Mouse (Mus musculus) lung, postnatal 25 days (tissue): ENCODE data around the gene Gm43951.
"Not testable (repeated sequence)": the region's sequence is repeated elsewhere in the genome, so short reads cannot be mapped to it uniquely, and the experiment has no call there.

ENCODE experiments used
- DNase-seq: peaks from one replicate; pipeline ENCODE4 v3.0.0; 2022; ENCODE audit warnings: low spot score

Gene Gm43951

GRCm38 (mm10) chr11:72203440-72203839, 3.2 kb downstream of the Gm43951 start:
- DNase-seq, result no peak

DNA sequence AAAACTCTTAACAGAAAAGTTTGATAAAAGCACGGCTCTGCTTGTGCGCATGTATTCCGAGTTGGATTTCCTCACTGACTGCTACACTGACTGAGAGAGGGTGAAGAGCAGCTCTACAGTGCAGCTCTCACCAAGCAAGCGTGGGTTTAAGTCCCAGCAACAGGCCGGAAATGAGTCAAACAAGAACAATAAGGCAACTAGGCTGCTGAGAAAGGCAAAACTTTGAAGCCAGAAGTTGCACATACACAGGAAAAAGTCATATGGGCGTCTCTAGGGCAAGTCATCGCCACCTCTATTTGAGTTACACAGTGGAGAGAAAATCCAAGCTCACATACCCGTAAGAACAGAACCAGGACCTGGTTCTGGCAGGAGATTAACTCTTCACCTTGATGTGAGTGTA, 10.1 kb downstream of the Gm43951 start:
- DNase-seq, result no peak

DNA sequence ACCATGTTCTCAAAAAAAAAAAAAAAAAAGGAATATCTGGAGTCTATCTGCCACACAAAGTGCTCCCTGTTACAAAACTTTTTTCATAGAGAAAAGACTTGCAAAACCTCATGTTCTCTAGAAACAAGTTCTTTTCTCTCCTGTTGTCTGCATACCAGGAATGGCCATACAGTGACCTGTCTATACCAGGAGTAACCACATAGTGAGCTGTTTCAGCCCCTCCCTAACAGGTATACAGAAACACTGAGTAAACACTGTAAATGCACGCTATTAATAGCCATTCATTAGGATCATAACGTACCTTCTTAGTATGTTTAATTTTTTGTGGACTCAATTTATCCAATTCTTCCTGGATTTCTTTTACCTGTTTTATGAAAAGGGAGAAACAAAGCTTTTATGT, 12.4 kb downstream of the Gm43951 start:
- no peak for DNase-seq

DNA sequence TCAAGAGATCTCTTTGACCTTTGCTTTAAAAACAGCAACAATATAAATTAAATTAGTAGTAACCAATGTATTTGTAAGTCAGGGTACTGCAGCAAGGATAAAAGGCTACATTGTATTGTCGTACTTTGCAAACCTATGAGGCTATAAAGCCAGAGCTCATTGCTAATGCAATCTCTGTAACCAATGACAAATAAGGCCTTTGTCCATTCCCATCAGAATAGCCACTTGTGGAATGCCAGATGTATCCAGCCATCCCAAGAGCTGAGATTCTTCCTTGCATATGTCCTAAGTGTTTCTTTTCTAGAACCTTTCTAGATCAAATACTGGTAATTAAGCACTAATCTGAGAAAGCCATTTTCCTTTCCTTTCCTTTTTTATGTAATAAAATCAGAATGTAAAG, 15.8 kb downstream of the Gm43951 start:
- no peak for DNase-seq

- DNase-seq, result no peak
These were observed 22.4 kb downstream of the Gm43951 start for GRCm38 (mm10) chr11:72184252-72184651.

- no peak for DNase-seq
These were observed 25.5 kb downstream of the Gm43951 start for GRCm38 (mm10) chr11:72181136-72181535.

- no peak for DNase-seq
These were observed 26.1 kb downstream of the Gm43951 start for GRCm38 (mm10) chr11:72180556-72180955.

- no peak for DNase-seq
These were observed 30.1 kb downstream of the Gm43951 start for GRCm38 (mm10) chr11:72176553-72176952.

DNA sequence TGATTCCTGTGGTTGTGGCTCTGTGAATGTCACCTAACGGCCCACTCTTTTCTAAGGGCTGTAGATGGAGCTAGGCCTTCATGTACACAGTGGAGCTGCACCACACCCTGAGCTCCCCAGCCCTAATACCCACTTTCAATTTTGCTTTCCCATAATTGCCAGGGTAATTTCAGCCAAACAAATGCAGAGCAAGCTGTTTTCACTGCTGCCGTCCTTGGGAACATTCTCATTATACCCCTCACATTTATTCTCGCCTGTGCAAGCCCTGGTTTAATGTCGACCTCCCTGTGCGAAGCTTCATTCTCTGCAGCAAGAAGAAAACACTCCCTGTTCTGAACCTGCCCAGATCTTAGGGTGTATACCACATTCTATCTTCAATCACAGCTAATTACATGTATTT, 30.7 kb downstream of the Gm43951 start:
- no peak for DNase-seq

DNA sequence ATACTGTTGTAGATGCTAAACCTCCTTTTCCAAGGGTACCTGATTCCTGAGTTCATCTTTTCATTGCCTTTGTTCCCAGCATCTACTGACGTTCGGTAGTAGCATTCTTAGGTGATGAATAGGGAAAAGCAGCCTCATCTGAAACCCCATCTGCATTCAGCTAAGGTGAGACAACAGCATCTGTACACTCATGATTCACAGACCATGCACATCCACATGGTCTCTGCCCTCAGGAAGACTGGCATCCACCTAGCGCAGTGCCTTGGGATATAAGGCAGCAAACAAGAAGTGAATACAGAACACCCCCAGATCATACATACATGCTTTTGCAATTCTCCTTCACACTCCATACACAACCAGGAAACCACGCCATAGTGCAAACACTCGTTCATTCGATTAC, 31.9 kb downstream of the Gm43951 start:
- DNase-seq, result no peak

GRCm38 (mm10) chr11:72173506-72173905, 33.1 kb downstream of the Gm43951 start:
- no peak for DNase-seq

DNA sequence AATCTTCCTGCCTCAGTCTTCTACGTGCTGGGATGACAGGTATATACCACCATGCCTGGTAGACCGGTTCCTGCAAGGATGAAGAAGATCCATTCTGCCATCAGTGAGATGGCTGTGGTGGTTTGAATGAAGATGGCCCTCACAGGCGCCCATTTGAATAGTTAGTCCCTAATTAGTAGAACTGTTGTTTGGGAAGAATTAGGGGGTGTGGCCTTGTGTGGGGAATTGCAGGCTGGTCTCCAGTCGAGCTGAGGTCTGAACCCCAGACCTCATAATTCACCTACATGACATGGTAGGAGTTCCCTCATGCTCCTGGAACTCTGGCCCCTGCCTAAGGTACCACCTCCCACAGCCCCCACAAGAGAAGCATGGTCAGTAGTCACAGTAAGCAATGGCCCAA, 34.7 kb downstream of the Gm43951 start:
- not testable (repeated sequence) for DNase-seq

DNA sequence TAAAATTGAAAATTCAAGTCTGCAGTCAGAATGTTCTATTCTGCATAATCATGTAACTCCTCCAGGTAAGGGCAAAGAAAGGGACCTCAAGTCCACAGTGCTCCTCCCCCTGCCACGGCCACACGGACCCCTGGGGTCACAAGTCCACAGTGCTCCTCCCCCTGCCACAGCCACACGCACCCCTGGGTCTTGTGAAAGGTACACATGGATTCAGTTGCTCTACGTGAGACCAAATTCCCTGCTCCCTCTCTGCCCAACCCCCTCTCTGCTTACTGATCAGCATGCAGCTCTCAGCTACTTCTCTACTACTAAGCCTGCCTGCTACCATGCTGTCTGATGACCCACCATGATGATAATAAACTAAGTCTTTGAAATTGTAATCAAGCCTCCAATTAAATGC, 36.8 kb downstream of the Gm43951 start:
- no peak for DNase-seq

- no peak for DNase-seq
These were observed 43.4 kb downstream of the Gm43951 start for GRCm38 (mm10) chr11:72163198-72163597.

GRCm38 (mm10) chr11:72156624-72157023, 50.0 kb downstream of the Gm43951 start:
- no peak for DNase-seq

- DNase-seq, result no peak
These were observed 50.6 kb downstream of the Gm43951 start for GRCm38 (mm10) chr11:72155981-72156428.

DNA sequence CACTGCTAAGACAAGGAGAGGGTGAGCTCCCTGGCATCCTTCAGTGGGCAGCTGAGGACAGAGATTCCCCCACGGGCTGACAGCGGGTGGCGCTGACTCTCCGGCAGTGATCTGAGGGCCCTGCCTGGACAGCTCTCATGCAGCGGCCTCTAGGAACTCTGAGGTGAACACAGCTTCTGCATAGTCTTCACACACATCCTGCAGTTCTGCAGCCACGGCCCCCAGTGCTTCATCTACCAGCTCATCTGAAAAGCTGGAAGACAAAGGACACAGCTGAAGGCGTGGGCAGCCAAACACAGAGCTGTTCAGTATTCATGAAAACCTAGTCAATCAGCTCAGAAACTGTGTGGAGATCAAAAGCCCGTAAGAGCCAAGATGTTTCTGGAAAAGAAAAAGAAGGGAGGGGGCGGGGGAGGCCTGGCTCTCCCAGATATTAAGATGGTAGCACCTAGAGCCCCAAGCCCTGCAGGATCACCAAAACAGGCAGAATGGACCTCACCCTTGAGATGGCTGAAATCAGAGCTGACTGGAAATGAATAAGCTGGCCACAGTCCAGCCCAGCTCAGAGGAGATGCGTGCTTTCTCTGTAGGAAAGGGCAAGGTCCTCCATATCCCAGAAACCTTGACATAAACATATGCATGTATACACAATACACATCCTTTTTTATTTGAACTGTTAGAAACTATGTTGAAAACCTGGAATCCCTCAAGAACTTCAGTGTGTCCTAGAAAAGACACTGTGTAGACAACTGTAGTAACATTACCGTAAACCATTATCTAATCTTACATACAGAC, 51.3 kb downstream of the Gm43951 start:
- DNase-seq, result no peak
